Mouse (Mus musculus) lung, adult 18-20 months (tissue): ENCODE results near the gene Pck2.

Experiments used
- DNase-seq, 2 experiments: peaks; one replicate each; pipeline ENCODE4 v3.0.0; 2022; ENCODE audit warnings: mixed read lengths in 2 of 2

Pck2 gene

GRCm38 (mm10) chr14:55577871-55578667 lies 38.0 kb downstream of the Pck2 start, which contains the start of gene Psme1:
Psme1 (plus strand) TSS chr14:55578123.
- peak; percentile 90 to 91 for DNase-seq

GRCm38 (mm10) chr14:55578668-55579269 lies 38.7 kb downstream of the Pck2 start:
- DNase-seq = peak; percentile 65 to 69

- no peak for DNase-seq
These were observed 39.7 kb downstream of the Pck2 start for GRCm38 (mm10) chr14:55579511-55580496.

GRCm38 (mm10) chr14:55580731-55581130 lies 40.7 kb downstream of the Pck2 start:
- DNase-seq = no peak

- DNase-seq = no peak
These were observed 42.1 kb downstream of the Pck2 start for GRCm38 (mm10) chr14:55581981-55582681.

DNA sequence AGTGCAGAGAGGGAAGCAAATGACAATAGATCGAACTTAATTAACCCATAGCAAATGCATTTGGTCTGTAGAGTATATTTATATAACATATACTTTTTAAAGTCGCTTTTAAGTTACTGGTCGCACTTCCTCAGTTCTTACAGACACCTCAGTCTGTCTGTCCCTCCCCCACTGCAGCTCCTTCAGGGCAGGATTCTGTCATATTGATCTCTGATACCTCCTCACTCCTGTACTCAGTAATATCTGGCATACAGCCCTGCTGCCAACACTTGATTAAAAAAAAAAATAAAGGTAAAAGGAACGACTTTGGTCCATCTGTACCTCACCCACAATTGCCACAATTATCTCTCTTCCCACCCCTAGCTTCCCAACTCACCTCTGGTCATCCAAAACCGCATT lies 44.2 kb downstream of the Pck2 start:
- DNase-seq = no peak

DNA sequence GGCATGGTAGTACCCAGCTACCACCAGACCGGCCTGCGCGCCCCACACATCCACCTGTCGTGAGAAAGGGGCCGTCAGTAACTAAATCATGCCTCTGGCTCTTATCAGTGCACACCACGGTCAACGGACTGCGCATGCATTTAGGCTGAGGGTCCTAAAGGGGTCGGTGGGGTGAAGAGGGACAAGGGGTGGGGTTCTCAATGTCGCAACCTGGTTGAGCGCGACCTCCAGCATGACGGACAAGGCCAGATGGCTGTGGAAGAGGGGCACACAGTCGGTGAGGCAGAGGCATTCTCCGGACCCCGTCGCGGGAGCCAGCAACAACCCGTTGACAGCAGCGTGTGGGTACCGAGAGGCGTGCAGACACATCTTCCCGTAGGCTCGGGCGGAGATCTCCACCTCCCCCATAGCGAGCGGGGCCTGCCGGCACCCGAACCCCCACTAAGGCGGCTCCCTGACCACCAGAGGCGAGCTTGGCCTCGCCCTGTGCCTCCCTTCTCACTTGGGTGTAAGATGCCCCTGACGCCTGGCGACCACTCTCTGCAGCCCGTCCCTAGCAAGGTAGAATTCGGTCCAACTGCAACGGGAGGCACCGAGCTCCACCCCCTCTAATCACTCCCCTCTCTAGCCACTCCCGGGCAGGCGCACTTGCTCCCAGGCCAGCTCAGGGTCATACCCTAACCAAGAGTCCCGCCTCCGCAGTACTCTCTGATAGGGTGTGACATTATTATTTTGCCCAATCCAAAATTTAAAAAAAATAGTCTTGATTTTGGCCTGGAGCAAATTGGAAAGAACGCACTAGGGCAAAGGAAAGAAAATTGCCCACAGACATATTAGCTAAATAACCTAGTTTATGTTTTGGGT lies 44.9 kb downstream of the Pck2 start, which contains the start of gene Emc9:
Gene Emc9 (minus strand): TSS at position 601 of the 864 bp plus-strand sequence.
- peak; percentile 88 to 92 for DNase-seq

- DNase-seq = no peak
These were observed 45.5 kb downstream of the Pck2 start for GRCm38 (mm10) chr14:55585566-55585960.

- DNase-seq = no peak
These were observed 46.1 kb downstream of the Pck2 start for GRCm38 (mm10) chr14:55586149-55586548.

DNA sequence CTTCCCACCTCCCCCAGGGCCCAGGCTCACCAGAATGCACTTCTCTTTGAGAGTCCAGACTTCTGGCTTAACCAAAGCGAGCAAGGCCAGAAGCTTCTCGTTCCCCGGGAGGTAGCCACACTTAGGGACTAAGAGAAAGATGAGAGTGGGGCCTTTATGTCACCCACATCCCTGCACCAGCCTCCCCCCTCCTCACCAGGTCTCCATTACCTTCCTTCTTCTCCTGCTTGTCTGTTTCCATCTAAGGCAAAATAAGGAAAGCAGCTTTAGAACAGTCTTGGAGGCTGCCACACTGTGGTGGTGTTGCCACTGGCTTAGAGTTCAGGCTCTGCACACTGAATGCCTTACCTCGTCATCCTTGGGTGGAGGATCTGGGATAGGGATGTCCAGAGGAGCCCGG lies 49.2 kb downstream of the Pck2 start:
- no peak for DNase-seq

DNA sequence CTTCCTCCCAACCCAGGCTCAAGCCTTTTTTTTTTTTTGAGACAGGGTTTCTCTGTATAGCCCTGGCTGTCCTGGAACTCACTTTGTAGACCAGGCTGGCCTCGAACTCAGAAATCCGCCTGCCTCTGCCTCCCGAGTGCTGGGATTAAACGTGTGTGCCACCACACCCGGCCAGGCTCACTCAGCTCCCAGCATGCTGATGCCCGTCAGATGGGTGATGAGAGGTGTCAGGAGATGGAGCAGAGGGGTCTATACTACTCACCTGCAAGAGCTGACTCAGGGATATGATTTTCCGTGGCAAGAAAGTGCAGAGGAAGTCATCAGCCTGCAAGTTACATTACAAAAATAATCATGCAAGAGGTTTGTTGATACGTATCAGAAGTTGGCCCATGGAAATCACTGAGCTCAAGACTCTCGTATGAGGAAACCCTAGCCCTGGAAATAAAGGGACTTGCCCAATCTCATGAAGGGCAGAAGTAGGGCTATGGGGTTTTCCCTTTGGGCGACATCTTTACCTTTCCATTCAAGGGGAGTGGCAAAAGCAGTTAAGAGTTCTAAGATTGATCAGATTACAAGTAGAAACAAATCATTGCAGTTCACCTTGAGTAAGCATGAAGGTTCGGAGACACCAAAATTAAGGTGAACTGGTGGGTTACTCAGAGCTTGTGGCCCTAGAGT lies 49.8 kb downstream of the Pck2 start:
- DNase-seq = no peak

DNA sequence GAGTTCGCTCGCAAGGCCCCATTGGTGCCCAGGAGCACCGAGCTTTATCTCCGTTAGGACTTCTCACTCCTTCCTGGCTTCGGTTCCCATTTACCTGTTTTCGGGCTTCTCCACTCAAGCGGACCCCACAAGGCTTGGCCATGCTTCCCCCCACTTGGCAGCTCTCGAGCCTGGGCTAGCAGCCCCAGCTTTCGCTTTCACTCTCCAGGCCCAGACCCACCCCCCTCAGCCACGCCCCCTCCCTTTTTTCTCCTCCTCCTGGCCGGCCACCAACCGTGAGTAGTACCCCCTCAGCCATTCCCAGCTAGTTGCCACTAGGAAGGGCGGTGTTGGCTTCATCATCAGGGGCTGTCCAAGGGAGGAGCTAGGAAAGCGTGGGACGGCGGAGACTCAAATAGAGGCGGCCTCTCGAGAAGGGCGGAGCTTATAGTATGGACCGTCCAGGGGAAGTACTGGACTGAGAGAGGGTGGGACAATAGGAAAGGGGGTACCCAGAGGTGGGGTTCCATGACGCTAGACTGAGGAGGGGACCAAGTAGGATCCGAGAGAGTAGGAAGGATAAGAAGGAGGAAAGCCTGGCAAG lies 50.8 kb downstream of the Pck2 start, which contains the start of gene Psme2:
Gene Psme2 (minus strand): TSS at position 366 of the 583 bp plus-strand sequence.
- peak; percentile 99 for DNase-seq

DNA sequence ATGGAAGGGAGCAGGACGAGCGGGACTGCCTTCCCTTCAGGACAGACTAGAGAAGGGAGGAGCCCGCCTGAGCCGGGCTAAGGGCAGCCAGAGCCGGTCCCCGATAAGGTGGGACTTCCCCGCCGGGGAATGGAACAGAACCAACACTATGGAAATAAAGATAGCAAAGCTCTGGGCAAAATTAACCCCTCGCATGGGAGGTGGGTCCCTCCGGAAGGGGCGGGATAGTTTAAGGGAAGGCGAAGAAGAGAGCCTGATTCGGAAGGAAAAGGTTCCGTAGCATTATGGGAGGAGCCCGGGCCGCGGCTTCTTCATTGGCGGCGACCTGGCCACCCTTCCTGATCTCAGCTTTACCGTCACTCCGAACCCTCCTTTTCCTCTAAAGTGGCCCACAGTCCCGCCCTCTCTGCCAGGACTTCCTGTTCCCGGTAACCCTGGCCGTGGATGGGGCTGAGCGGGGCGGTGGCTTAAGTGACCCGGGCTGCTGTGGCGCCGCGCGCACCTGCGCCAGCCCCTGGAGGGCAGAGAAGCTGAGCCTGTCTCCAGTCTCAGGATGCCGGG lies 51.3 kb downstream of the Pck2 start, which contains the start of gene Rnf31:
Gene Rnf31 (plus strand): TSS at position 378 of the 561 bp plus-strand sequence.
- DNase-seq = peak; percentile 99

DNA sequence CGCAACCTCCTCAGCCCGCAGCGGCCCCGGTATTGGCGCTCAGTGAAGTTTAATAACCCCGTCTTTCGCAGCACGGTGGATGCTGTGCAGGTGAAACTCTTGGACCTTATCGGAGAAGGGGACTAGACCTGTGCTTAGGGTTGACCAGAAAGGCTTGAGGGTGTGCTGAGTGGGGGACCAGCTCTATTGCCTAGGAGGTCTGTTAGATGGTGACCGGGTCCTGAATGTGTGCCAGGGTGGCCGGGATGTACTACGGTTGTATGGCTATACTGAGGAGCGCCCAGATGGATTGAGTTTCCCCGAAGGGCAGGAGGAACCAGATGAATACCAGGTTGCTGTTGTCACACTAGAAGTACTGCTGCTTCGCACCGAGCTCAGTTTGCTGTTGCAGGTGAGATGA lies 52.2 kb downstream of the Pck2 start:
- no peak for DNase-seq

DNA sequence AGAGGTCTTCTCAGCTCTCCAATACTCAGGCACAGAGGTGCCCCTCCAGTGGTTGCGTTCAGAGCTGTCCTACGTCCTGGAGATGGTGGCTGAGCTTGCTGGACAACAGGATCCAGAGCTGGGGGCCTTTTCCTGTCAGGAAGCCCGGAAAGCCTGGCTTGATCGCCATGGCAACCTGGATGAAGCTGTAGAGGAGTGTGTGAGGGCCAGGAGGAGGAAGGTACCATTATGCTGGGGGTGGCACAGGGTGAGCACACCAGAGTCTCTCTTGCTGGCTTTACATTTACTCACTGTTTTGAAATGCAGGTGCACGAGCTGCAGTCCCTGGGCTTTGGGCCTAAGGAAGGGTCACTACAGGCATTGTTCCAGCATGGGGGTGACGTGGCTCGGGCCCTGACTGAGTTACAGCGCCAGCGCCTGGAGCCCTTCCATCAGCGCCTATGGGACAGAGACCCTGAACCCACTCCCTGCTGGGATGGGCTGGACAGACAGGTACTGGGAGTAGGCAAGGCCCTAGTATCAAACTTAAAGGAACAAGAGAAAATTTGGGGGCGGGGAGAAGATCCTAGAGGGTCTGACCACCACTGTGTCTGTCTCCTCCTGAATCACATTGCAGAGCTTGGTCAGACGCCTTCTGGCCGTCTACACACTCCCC lies 56.1 kb downstream of the Pck2 start:
- no peak for DNase-seq

DNA sequence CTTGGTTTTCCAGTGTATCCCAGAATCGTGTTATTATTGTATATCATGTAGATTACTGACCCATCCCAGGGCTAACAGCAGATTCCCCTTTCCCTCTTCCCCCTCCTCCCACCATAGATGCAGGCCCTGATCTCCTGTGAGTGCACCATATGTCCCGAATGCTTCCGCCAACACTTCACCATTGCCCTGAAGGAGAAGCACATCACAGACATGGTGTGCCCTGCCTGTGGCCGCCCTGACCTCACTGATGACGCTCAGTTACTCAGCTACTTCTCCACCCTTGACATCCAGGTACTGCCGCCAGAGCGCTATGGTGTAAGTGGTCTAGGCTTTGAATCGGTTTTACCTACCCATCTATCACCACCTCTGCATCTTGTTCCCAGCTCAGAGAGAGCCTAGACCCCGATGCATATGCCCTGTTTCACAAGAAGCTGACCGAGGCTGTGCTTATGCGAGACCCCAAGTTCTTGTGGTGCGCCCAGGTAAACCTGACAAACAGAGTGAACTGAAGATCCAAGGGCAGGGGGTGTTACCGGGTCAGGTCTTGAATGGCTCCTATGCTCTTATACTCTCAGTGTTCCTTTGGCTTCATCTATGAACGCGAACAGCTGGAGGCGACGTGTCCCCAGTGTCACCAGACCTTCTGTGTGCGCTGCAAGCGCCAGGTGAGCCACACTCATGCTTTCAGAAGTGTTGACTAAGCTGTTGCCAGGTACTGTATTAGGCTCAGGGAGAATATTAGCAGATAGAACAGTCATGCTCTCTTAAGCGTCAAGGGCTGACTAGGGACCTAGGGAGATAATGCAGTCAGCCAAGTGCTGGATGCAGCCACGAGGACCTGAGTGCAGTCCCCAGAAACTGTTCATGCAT lies 58.7 kb downstream of the Pck2 start:
- DNase-seq = no peak
